Mouse (Mus musculus): ENCODE measurements around the gene Tmod3. TPM values are rescaled to one million over a fixed set of nuclear protein-coding genes. Genes with fewer than 3 reads are reported as not detected.
A peak's percentile ranks its signal among the peaks of the same experiment; 100 is the strongest.

Gene Tmod3
- polyA plus RNA-seq, 1 experiment from 2014 or later = 65.5 TPM

DNA sequence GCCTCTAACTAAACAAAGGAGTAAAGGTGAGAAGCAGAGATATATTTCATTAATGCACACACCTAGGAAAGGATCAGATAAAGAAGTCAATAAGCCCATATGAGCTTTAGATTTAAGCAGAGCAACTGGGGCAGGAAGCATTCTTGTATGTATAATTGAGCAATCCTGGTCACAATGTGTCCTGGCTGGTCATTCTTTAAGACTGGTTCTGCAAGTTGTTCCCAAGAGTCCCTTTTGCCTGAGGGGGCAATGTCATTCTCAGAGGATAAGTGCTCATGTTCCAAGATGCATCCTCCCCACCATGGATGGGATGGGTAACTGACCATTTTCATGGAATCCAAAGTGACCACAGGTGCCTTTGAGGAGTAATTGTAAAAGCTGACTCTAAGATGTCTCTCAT, 896 bp upstream of the Tmod3 start:
- no peak overlapping the region for H3K4me2 ChIP-seq (replicated peaks; ENCODE audit: low read depth)
- H3K9ac ChIP-seq (ENCODE audit: low read depth, low read length) = no peak overlapping the region
- no peak overlapping the region for H3K27ac ChIP-seq (ENCODE audit: low read depth, low read length)
- peaks cover 3% of the 10 kb centered on the region; the same call in 1 of the 2 replicates for H3K4me1 ChIP-seq (replicated peaks; ENCODE audit: control insufficient read depth, insufficient read depth, low read length)
- peaks cover 7% of the 10 kb centered on the region for H3K27me3 ChIP-seq (replicated peaks; ENCODE audit: control insufficient read depth, insufficient read depth, low read length)
- H3K36me3 ChIP-seq (ENCODE audit: control insufficient read depth, insufficient read depth) = no peaks in the 10 kb centered on the region
- no peak for TF ChIP-seq CTCF (IDR thresholded peaks at IDR 0.05; ENCODE audit: low read depth)
- H3K4me3 ChIP-seq (ENCODE audit: low read depth, low read length) = no peak overlapping the region
- no peaks in the 10 kb centered on the region for H3K9me3 ChIP-seq (ENCODE audit: control insufficient read depth)
- no peak for ATAC-seq

DNA sequence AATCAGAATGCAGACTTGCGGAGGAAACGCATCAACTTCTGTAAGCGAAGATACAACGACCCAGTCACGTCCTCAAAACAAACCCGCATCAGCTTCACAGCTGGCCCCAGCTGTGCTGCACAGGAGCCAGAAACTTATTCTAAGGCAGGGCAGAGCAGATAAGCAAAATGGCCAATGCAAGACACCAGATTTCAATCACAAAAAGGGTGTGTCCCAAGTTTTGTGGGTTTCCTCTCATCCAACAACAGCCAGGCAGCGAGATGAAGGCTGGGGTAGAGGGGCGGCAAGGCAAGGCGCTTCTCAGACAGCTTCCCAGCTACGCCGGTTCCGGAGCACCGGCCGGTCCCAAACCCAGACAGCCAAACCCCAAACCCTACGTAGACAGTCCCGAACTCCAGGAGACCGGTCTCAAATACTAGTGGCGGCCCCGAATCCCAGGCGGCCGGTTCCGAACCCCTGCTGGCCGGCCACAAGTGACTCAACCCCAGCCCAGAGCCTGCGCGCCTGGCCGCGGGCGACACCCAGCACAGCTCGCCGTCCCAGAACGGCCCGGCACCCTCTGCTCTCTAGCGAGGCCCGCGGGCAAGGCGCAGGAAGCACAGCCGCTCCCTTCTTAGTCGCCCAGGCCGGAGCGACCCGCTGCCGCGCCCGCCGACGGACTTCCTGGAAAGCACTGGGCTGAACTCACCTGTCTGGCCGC, 495 bp downstream of the Tmod3 start:
- H3K27me3 ChIP-seq (replicated peaks; ENCODE audit: control insufficient read depth, insufficient read depth, low read length) = peaks cover 5% of the 10 kb centered on the region
- ATAC-seq = peak; percentile 90
- no peaks in the 10 kb centered on the region for H3K36me3 ChIP-seq (ENCODE audit: control insufficient read depth, insufficient read depth)
- peak overlapping the region; percentile 94 for H3K27ac ChIP-seq (ENCODE audit: low read depth, low read length)
- TF ChIP-seq CTCF (IDR thresholded peaks at IDR 0.05; ENCODE audit: low read depth) = 0 out of 2 replicates have a peak, but pooled peaks have one; percentile 17
- no peaks in the 10 kb centered on the region for H3K9me3 ChIP-seq (ENCODE audit: control insufficient read depth)
- H3K4me3 ChIP-seq (ENCODE audit: low read depth, low read length) = peak overlapping the region; percentile 88
- WGBS = under 1% methylated on average over 47 of the region's 47 CpGs
- peak overlapping the region; percentile 83 for H3K4me2 ChIP-seq (replicated peaks; ENCODE audit: low read depth)
- peak overlapping the region; percentile 83 for H3K9ac ChIP-seq (ENCODE audit: low read depth, low read length)
- peaks cover 3% of the 10 kb centered on the region; the same call in 1 of the 2 replicates for H3K4me1 ChIP-seq (replicated peaks; ENCODE audit: control insufficient read depth, insufficient read depth, low read length)

DNA sequence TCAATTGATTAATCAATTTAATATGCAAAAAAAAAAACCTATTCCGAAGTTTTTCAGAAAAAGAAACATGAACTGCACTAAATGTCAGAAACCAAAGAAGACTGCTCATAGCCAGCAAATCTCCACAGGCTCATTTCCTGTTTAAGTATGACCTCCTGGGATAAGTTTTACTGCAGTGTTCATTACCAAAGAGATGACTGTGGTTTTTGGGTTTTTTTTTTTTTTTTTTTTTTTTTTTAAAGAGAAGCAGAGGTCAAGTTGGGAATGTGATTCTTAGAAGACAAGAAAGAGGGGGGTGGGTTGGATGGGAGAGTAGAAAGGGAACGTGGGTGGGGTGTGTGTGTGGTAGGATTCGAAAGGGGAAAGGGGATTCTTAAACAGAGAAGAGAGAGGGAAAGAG, 1.1 kb downstream of the Tmod3 start:
- whole genome bisulfite sequencing = 18% methylated on average over 3 of the region's 3 CpGs
- Histone ChIP-seq H3K9ac (ENCODE audit: low read depth, low read length) (peak overlapping the region; percentile 83; the same call in 1 of the 2 replicates), H3K9me3 (ENCODE audit: control insufficient read depth) (no peaks in the 10 kb centered on the region), H3K27ac (ENCODE audit: low read depth, low read length) (no peak overlapping the region), H3K36me3 (ENCODE audit: control insufficient read depth, insufficient read depth) (no peaks in the 10 kb centered on the region), H3K27me3 (replicated peaks; ENCODE audit: control insufficient read depth, insufficient read depth, low read length) (peaks cover 3% of the 10 kb centered on the region), H3K4me2 (replicated peaks; ENCODE audit: low read depth) (peak overlapping the region; percentile 83), H3K4me1 (replicated peaks; ENCODE audit: control insufficient read depth, insufficient read depth, low read length) (peaks cover 3% of the 10 kb centered on the region; the same call in 1 of the 2 replicates), H3K4me3 (ENCODE audit: low read depth, low read length) (peak overlapping the region; percentile 88)
- ATAC-seq = no peak
- TF ChIP-seq CTCF (IDR thresholded peaks at IDR 0.05; ENCODE audit: low read depth) = no peak

DNA sequence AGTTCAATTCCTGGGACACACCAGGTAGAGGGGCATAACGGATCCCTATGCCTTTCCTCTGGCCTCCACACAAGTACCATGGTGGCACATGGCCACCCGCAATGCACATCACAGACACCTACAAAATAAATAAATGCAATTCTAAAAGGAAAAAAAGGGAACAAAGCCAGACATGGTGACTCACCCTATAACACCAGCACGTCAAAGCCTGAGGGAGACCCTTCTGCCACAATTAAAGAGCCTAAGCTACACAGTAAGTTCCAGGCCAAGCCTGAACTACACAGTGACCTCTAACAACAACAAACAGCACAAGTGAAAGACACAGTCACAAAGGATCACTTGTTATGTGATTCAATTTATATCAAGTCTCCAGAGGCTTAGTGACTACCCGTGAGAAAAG, 5.7 kb downstream of the Tmod3 start:
- 0 out of 2 replicates have a peak, but pooled peaks have one; percentile 33 for ATAC-seq
- H3K9ac ChIP-seq (ENCODE audit: low read depth, low read length) = no peak overlapping the region

DNA sequence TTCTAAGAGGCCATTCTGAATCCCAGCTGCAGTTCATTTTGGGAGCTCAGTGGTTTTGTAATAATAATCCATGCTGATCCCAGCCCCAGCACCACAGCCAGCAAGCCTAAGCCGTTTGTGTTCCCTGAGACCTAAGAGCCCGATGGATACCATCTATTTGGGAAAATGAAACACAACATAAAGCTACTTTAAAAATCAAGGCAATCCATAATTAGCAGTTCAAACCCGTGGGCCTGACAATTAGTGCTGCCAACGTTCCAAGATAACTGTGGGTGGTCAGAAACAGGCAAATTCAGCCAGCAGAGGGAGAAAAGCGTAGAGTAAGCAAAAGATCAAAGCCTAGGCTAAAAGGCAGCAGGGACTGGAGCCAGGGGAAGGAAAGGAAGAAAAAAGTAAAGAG, 8.1 kb downstream of the Tmod3 start:
- 0 out of 2 replicates have a peak, but pooled peaks have one; percentile 20 for TF ChIP-seq CTCF (IDR thresholded peaks at IDR 0.05; ENCODE audit: low read depth)
- Histone ChIP-seq H3K4me3 (ENCODE audit: low read depth, low read length) (no peak overlapping the region), H3K4me1 (replicated peaks; ENCODE audit: control insufficient read depth, insufficient read depth, low read length) (no peaks in the 10 kb centered on the region), H3K9me3 (ENCODE audit: control insufficient read depth) (no peaks in the 10 kb centered on the region; the same call in 1 of the 2 replicates), H3K9ac (ENCODE audit: low read depth, low read length) (no peak overlapping the region), H3K27ac (ENCODE audit: low read depth, low read length) (no peak overlapping the region), H3K4me2 (replicated peaks; ENCODE audit: low read depth) (no peak overlapping the region), H3K27me3 (replicated peaks; ENCODE audit: control insufficient read depth, insufficient read depth, low read length) (no peaks in the 10 kb centered on the region), H3K36me3 (ENCODE audit: control insufficient read depth, insufficient read depth) (no peaks in the 10 kb centered on the region)
- ATAC-seq = no peak
- 57% methylated on average over 5 of the region's 5 CpGs for WGBS

More for the DNA sequence above, 5.7 kb downstream of the Tmod3 start:
- no peak overlapping the region for H3K27ac ChIP-seq (ENCODE audit: low read depth, low read length)
- peaks cover 3% of the 10 kb centered on the region; the same call in 1 of the 2 replicates for H3K4me1 ChIP-seq (replicated peaks; ENCODE audit: control insufficient read depth, insufficient read depth, low read length)
- TF ChIP-seq CTCF (IDR thresholded peaks at IDR 0.05; ENCODE audit: low read depth) = no peak
- H3K9me3 ChIP-seq (ENCODE audit: control insufficient read depth) = no peaks in the 10 kb centered on the region; the same call in 1 of the 2 replicates
- no peak overlapping the region for H3K4me3 ChIP-seq (ENCODE audit: low read depth, low read length)
- H3K27me3 ChIP-seq (replicated peaks; ENCODE audit: control insufficient read depth, insufficient read depth, low read length) = no peaks in the 10 kb centered on the region
- no peak overlapping the region for H3K4me2 ChIP-seq (replicated peaks; ENCODE audit: low read depth)
- H3K36me3 ChIP-seq (ENCODE audit: control insufficient read depth, insufficient read depth) = no peaks in the 10 kb centered on the region
- 72% methylated on average over 4 of the region's 4 CpGs for WGBS

DNA sequence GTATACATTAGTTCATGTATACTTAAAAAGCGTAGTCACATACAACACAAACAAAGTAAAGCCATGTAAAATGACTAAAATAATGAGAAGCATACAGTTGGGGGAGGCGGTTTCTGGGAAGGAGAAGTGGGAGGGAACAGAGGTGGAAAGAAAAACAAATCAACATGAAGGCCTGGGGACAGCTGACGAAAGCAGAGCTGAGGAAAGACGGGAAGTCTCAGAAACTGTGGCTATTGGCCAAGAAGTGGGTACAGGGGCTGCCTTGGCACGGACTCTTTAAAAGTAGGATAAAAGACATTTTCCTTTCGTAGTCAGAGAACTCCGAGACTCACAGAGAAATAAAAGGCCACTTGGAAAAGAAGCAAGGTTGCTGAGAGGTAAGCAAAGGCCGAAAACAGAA, 10.4 kb downstream of the Tmod3 start:
- no peak for TF ChIP-seq CTCF (IDR thresholded peaks at IDR 0.05; ENCODE audit: low read depth)
- Histone ChIP-seq H3K9me3 (ENCODE audit: control insufficient read depth) (no peaks in the 10 kb centered on the region; the same call in 1 of the 2 replicates), H3K9ac (ENCODE audit: low read depth, low read length) (no peak overlapping the region), H3K4me2 (replicated peaks; ENCODE audit: low read depth) (no peak overlapping the region), H3K27ac (ENCODE audit: low read depth, low read length) (no peak overlapping the region), H3K36me3 (ENCODE audit: control insufficient read depth, insufficient read depth) (no peaks in the 10 kb centered on the region), H3K27me3 (replicated peaks; ENCODE audit: control insufficient read depth, insufficient read depth, low read length) (no peaks in the 10 kb centered on the region), H3K4me3 (ENCODE audit: low read depth, low read length) (no peak overlapping the region), H3K4me1 (replicated peaks; ENCODE audit: control insufficient read depth, insufficient read depth, low read length) (no peaks in the 10 kb centered on the region)
- ATAC-seq = no peak
- 70% methylated on average over 8 of the region's 8 CpGs for WGBS

Measured in intestine, postnatal 0 days (tissue).